ENCODE assay signal across 12 mouse cellular contexts in the genomic region with DNA sequence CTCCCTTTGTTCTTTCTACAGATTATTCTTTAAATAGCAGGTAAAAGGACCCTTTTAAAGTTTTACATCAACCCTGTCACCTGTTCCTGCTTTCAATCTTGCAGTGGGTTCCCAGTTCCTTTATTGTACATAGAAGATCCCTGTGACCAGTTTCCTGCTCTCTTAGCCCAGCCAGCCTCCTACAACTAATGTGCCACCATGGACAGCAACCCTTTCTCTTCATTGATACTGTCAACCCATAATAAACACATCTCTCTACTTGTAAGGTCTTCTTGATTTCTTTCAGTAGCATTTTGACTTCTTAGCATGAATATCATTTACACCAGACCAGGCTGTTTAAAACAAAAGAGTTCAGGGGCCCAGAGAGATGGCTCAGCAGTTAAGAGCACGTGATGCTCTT.
"Had no signal": no experiment of that assay in that cellular context is flagged by ENCODE, and none has a peak within 500 bp of the region (broad histone marks: within the 10 kb centered on the region; RNA-seq: fewer than 3 reads in every experiment).

No protein-coding gene starts in this region.

- H3K9me3 ChIP-seq: limb, embryonic 10.5 days; liver, embryonic 15.5 days; midbrain, embryonic 10.5 days; neural tube, embryonic 12.5 days had no signal

- H3K9ac ChIP-seq: liver, embryonic 15.5 days; neural tube, embryonic 12.5 days had no signal

- H3K27me3 ChIP-seq: liver, embryonic 15.5 days; neural tube, embryonic 12.5 days had no signal

- H3K27ac ChIP-seq: left cerebral cortex, adult 2 months; limb, embryonic 10.5 days; liver, embryonic 15.5 days; midbrain, embryonic 10.5 days; neural tube, embryonic 12.5 days had no signal

- H3K4me3 ChIP-seq: left cerebral cortex, adult 2 months; limb, embryonic 10.5 days; liver, embryonic 15.5 days; midbrain, embryonic 10.5 days; neural tube, embryonic 12.5 days had no signal

- DNase-seq: kidney, postnatal 14 days; lung, adult 2 months; lung, postnatal 14 days; midbrain, embryonic 14.5 days; retina, postnatal 1 day; thymus, postnatal 36 days had no signal

- H3K36me3 ChIP-seq: limb, embryonic 10.5 days; liver, embryonic 15.5 days; midbrain, embryonic 10.5 days; neural tube, embryonic 12.5 days had no signal

- H3K4me2 ChIP-seq: liver, embryonic 11.5 days; liver, embryonic 15.5 days; neural tube, embryonic 12.5 days had no signal

- H3K4me1 ChIP-seq: limb, embryonic 10.5 days; liver, embryonic 15.5 days; midbrain, embryonic 10.5 days; neural tube, embryonic 12.5 days had no signal
